Mouse (Mus musculus): ENCODE results near the gene Fam102a.

Fam102a gene

GRCm38 (mm10) chr2:32606161-32607142 lies 71.3 kb downstream of the Fam102a start:
- in situ Hi-C loops (cut with MboI; ENCODE audit: low sequenced_read_pairs), result no loop called here

GRCm38 (mm10) chr2:32607262-32607947 lies 72.3 kb downstream of the Fam102a start:
- in situ Hi-C loops (cut with MboI; ENCODE audit: low sequenced_read_pairs), result no loop called here

GRCm38 (mm10) chr2:32608141-32608777 lies 73.1 kb downstream of the Fam102a start:
- in situ Hi-C loops (cut with MboI; ENCODE audit: low sequenced_read_pairs), result no loop called here

DNA sequence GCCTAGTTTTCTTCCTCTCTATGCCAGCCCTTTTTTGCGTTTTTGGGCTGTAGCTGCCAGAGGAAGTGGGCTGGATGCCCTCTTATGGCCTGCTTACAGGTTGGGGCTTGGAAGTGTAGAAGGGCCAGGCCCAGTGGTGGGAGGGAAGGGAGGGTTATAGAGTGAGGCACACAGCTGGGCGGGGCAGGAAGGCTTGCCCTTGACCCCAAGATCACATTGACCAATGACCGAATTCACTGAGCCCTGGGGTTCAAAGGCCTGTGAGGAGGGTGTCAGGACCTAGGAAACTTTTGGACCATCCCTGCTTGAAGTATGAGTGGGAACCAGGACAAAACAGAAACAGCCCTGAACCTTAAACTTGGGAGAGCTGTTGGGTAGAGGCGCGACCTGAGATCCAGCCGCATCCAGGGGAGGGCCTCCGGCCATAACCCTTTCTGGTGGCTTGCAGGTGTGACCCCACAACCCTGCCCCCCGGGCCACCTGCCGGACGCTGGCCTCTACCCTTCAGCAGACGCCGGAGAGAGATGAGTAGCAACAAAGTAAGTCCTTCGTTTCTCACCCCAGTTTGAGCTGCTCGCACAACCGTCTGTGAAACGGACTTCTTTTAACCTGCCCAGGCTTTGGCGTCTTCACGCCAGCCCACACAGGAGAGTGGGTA lies 73.8 kb downstream of the Fam102a start:
- in situ Hi-C loops (cut with MboI; ENCODE audit: low sequenced_read_pairs), result no loop called here

- in situ Hi-C loops (cut with MboI; ENCODE audit: low sequenced_read_pairs), result no loop called here
These were observed 75.6 kb downstream of the Fam102a start for GRCm38 (mm10) chr2:32610610-32611229.

DNA sequence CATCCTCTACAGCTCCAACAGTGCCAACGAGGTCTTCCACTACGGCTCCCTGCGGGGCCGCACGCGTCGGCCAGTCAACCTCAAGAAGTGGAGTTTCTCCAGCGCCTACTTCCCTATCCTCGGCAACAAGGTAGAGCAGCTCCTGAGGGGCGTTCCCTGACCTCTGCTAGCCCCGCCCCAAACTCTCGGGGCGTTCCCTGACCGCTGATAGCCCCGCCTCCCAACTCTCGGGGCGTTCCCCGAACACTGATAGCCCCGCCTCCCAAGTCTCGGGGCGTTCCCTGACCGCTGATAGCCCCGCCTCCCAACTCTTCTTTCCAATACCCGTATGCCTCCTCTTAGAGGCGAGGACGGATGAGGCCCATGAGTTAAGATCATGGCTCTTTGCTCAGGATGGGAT lies 77.1 kb downstream of the Fam102a start:
- in situ Hi-C loops (cut with MboI; ENCODE audit: low sequenced_read_pairs), result no loop called here

DNA sequence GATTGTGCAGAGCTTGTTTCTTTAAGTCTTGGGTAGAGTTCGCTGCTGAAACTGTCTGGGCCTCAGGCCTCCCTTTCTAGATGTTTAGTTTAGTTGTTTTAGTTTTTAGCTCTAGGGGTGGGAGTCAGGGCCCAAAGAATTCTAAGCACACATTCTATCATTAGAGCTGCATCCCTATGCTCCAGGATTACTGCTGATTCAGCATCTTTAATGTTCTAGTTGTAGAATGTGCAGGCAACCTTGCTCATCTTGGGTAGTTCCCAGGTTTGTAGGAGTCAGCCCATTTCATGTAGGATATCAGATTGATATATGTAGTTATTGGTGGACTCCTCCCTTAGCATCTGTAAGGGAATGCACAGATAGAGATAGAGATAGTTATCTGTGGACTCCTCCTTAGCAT lies 82.0 kb downstream of the Fam102a start:
- in situ Hi-C loops (cut with MboI; ENCODE audit: low sequenced_read_pairs), result no loop called here

DNA sequence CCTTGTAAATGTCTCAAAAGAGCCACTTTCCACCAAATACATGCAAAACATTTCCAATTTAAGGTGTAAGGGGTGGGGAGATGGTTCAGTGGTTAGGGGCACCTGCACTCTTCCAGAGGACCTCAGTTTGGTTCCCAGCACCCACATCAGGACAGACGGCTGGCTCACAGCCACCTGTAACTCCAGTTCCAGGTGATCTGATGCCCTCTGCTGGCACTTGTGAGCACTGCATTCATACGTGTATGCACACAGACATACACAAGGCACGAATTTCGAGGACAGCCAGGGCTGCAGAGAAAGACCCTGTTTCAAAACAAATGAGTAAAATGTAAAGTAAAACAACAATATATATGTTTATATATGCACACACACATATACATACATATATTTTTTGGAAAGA lies 82.5 kb downstream of the Fam102a start:
- in situ Hi-C loops (cut with MboI; ENCODE audit: low sequenced_read_pairs), result no loop called here

DNA sequence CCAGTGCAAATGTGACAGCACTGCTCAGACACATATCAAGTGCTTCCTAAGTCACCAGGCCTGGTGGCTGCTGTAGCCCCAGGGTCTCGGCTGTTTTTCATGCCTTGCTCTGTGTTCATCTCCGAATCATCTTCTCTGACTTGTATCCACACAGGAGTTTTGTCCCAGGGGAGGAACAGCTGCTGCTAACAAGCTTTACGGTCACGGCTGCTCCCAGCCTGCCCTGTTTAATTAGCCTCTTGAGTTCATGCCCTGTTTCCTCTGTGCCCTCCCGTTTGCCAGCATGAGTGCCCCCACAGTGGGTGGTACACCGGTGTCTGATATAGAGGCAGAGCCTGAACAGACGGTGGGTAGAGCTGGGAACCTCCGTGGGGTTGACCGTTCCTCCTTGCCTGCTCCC lies 82.9 kb downstream of the Fam102a start:
- in situ Hi-C loops (cut with MboI; ENCODE audit: low sequenced_read_pairs), result no loop called here

Measured in CH12F3 (cell line).